Mouse (Mus musculus): ENCODE measurements around the gene Ubox5.

- no peak for TF ChIP-seq GATA1 (IDR thresholded peaks at IDR 0.05; ENCODE audit: borderline replicate concordance, low read length)
- TF ChIP-seq FLI1 (IDR thresholded peaks at IDR 0.05; ENCODE audit: low read length) = no peak
Measured at GRCm38 (mm10) chr2:130664102-130664701, 34.4 kb upstream of the Ubox5 start, which contains the start of gene Ddrgk1.

Data from megakaryocyte, embryonic 14.5 days (primary cell).